Mouse (Mus musculus) right cerebral cortex, postnatal 25 days (tissue): ENCODE results near the gene Cryzl2.

Experiments
- DNase-seq: peaks from one replicate; pipeline ENCODE4 v3.0.0; 2022

Gene Cryzl2

GRCm38 (mm10) chr1:157536471-157536870 is 78.1 kb downstream of the Cryzl2 start:
- DNase-seq: no peak

DNA sequence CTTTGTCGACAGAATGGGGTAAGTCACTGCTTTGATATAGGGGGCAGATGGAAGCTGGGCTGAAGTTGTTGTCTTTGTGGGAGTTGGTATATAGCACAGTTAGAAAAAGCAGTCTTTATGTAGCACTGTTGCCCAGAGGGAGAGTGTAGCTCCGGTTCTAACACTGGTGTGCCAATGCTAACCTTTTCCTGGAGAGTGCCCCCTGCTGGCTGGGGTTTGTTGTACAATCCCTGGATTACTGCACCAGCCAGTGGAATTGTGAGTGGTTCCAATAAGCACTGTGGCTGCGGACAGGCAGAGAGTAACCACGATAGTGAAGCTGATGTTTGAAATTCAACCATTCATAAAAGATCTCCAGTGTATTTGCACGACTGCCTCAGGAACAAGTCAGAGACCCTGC is 79.3 kb downstream of the Cryzl2 start:
- DNase-seq: no peak
